Mouse (Mus musculus): ENCODE data around the gene Ddias.

DNA sequence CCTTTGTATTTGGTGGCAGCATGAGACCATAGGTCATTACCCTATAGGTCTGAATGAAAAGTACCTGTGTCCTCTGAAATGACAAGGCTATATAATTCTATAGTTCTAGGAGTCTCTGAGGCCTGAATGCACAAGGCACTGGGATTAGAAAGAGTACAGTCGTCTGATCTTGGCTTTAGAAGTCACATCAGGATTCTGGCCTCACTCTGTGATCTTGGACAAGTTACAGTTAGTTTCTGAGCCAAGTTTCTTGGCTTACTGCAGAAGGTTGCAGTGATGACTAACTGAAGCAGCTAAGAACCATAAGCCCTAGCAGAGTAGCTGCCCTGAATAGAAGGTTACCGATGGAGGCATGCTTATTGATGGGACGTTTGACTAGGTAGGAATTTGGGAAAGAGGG is 2.0 kb upstream of the Ddias start:
- TF ChIP-seq POLR2A (IDR thresholded peaks at IDR 0.05; ENCODE audit: borderline replicate concordance, low read depth, low read length): no peak
- no peak for TF ChIP-seq CTCF (IDR thresholded peaks at IDR 0.05; ENCODE audit: low read depth, low read length)

All from bone marrow macrophage, adult 2 months (primary cell).